Mouse (Mus musculus) lung, embryonic 15.5 days (tissue): ENCODE measurements at regions not wholly inside any gene's neighbourhood (a gene's known extent, or its start where the extent isn't known, plus 50 kb on each side); places are given as distances from the start of the nearest gene placed in this dataset.

Source experiments
- ATAC-seq: fragments of 200-750 bp; cut with Nextera tagmentation; 2 replicates; pipeline ENCODE4 v1.8.0; 2017; ENCODE audit warnings: moderate number of reproducible peaks, borderline replicate concordance; ENCODE audit not compliant: low FRiP score, low TSS enrichment; ENCODE audit errors: extremely low read depth
- H3K27ac ChIP-seq: fragments of 300-500 bp; sonication (generic); 2 replicates; pipeline ENCODE4 v1.5.1; 2015; ENCODE audit warnings: moderate library complexity, mild to moderate bottlenecking, inconsistent platforms
- H3K27me3 ChIP-seq: fragments of 300-500 bp; sonication (generic); 2 replicates; pipeline ENCODE4 v1.6.1; 2015; ENCODE audit warnings: inconsistent platforms
- H3K36me3 ChIP-seq: fragments of 300-500 bp; sonication (generic); 2 replicates; pipeline ENCODE4 v1.6.1; 2015; ENCODE audit warnings: inconsistent platforms
- H3K4me1 ChIP-seq: fragments of 300-500 bp; sonication (generic); 2 replicates; pipeline ENCODE4 v1.6.1; 2015; ENCODE audit warnings: inconsistent platforms
- H3K4me2 ChIP-seq: fragments of 300-500 bp; sonication (generic); 2 replicates; pipeline ENCODE4 v1.6.1; 2015; ENCODE audit warnings: inconsistent platforms, mild to moderate bottlenecking, moderate library complexity
- H3K4me3 ChIP-seq: fragments of 300-500 bp; sonication (generic); 2 replicates; pipeline ENCODE4 v1.5.1; 2015; ENCODE audit warnings: mild to moderate bottlenecking, inconsistent platforms
- H3K9ac ChIP-seq: fragments of 300-500 bp; sonication (generic); 2 replicates; pipeline ENCODE4 v1.6.1; 2015; ENCODE audit warnings: inconsistent platforms
- H3K9me3 ChIP-seq: fragments of 300-500 bp; sonication (generic); 2 replicates; pipeline ENCODE4 v1.6.1; 2016; ENCODE audit warnings: inconsistent platforms
- WGBS: fragments of 180-500 bp; shearing (Covaris S2); methylation state at CpG from one replicate; pipeline ENCODE4 v1.1.7; 2015; 5-methylcytosine and 5-hydroxymethylcytosine counted together

GRCm38 (mm10) chr1:83870853-83871567 lies 463.0 kb upstream of the Sphkap start:
- Histone ChIP-seq H3K27ac (no peak overlapping the region), H3K27me3 (no peaks in the 10 kb centered on the region), H3K36me3 (no peaks in the 10 kb centered on the region), H3K4me3 (no peak overlapping the region), H3K4me2 (no peak overlapping the region), H3K4me1 (no peaks in the 10 kb centered on the region), H3K9me3 (no peaks in the 10 kb centered on the region), H3K9ac (no peak overlapping the region)
- ATAC-seq, result no peak
- 49% methylated on average over 5 of the region's 5 CpGs for WGBS

GRCm38 (mm10) chr1:83869046-83869445 lies 461.0 kb upstream of the Sphkap start:
- Histone ChIP-seq H3K4me3 (no peak overlapping the region), H3K27ac (no peak overlapping the region), H3K27me3 (no peaks in the 10 kb centered on the region), H3K9ac (no peak overlapping the region), H3K4me1 (no peaks in the 10 kb centered on the region), H3K9me3 (no peaks in the 10 kb centered on the region), H3K4me2 (no peak overlapping the region), H3K36me3 (no peaks in the 10 kb centered on the region)
- 93% methylated on average over 2 of the region's 2 CpGs for WGBS
- no peak for ATAC-seq

- no peak overlapping the region for H3K9ac ChIP-seq
- no peak overlapping the region for H3K4me3 ChIP-seq
- H3K27me3 ChIP-seq, result no peaks in the 10 kb centered on the region
- H3K36me3 ChIP-seq, result no peaks in the 10 kb centered on the region
- whole genome bisulfite sequencing, result 30% methylated on average over 1 of the region's 1 CpGs
- no peak overlapping the region for H3K27ac ChIP-seq
- no peak for ATAC-seq
- H3K9me3 ChIP-seq, result no peaks in the 10 kb centered on the region
- no peak overlapping the region for H3K4me2 ChIP-seq
- no peaks in the 10 kb centered on the region for H3K4me1 ChIP-seq
Measured at GRCm38 (mm10) chr1:83862541-83862940, 454.5 kb upstream of the Sphkap start.

- H3K4me1 ChIP-seq, result no peaks in the 10 kb centered on the region
- ATAC-seq, result no peak
Measured at GRCm38 (mm10) chr1:83862128-83862527, 454.1 kb upstream of the Sphkap start.

GRCm38 (mm10) chr1:83859732-83860424 lies 451.9 kb upstream of the Sphkap start:
- Histone ChIP-seq H3K4me3 (no peak overlapping the region), H3K36me3 (no peaks in the 10 kb centered on the region), H3K27me3 (no peaks in the 10 kb centered on the region), H3K9ac (no peak overlapping the region), H3K4me2 (no peak overlapping the region), H3K27ac (no peak overlapping the region), H3K9me3 (no peaks in the 10 kb centered on the region), H3K4me1 (no peaks in the 10 kb centered on the region)
- no peak for ATAC-seq
- 58% methylated on average over 3 of the region's 3 CpGs for WGBS

More at GRCm38 (mm10) chr1:83862128-83862527, 454.1 kb upstream of the Sphkap start:
- no peaks in the 10 kb centered on the region for H3K27me3 ChIP-seq
- no peak overlapping the region for H3K4me3 ChIP-seq
- H3K4me2 ChIP-seq, result no peak overlapping the region
- H3K36me3 ChIP-seq, result no peaks in the 10 kb centered on the region
- H3K27ac ChIP-seq, result no peak overlapping the region
- no peak overlapping the region for H3K9ac ChIP-seq
- WGBS, result 64% methylated on average over 3 of the region's 3 CpGs
- H3K9me3 ChIP-seq, result no peaks in the 10 kb centered on the region

- no peak overlapping the region for H3K27ac ChIP-seq
- no peaks in the 10 kb centered on the region for H3K27me3 ChIP-seq
- no peak overlapping the region for H3K9ac ChIP-seq
- ATAC-seq, result no peak
- WGBS, result 87% methylated on average over 5 of the region's 5 CpGs
- H3K4me3 ChIP-seq, result no peak overlapping the region
- no peaks in the 10 kb centered on the region for H3K4me1 ChIP-seq
- no peaks in the 10 kb centered on the region for H3K9me3 ChIP-seq
- H3K4me2 ChIP-seq, result no peak overlapping the region
- H3K36me3 ChIP-seq, result no peaks in the 10 kb centered on the region
Measured at GRCm38 (mm10) chr1:83853996-83854395, 446.0 kb upstream of the Sphkap start.

GRCm38 (mm10) chr1:83851081-83851480 lies 443.1 kb upstream of the Sphkap start:
- ATAC-seq, result no peak
- 77% methylated on average over 6 of the region's 6 CpGs for WGBS
- H3K27ac ChIP-seq, result no peak overlapping the region

GRCm38 (mm10) chr1:83848414-83848813 lies 440.4 kb upstream of the Sphkap start:
- Histone ChIP-seq H3K4me1 (no peaks in the 10 kb centered on the region), H3K27ac (no peak overlapping the region), H3K27me3 (no peaks in the 10 kb centered on the region), H3K4me3 (no peak overlapping the region), H3K9me3 (no peaks in the 10 kb centered on the region), H3K9ac (no peak overlapping the region), H3K4me2 (no peak overlapping the region), H3K36me3 (no peaks in the 10 kb centered on the region)
- 88% methylated on average over 2 of the region's 2 CpGs for WGBS
- no peak for ATAC-seq

More at GRCm38 (mm10) chr1:83851081-83851480, 443.1 kb upstream of the Sphkap start:
- Histone ChIP-seq H3K4me1 (no peaks in the 10 kb centered on the region), H3K4me3 (no peak overlapping the region), H3K9ac (no peak overlapping the region), H3K4me2 (no peak overlapping the region), H3K9me3 (no peaks in the 10 kb centered on the region), H3K36me3 (no peaks in the 10 kb centered on the region), H3K27me3 (no peaks in the 10 kb centered on the region)

- ATAC-seq, result no peak
- 59% methylated on average over 5 of the region's 5 CpGs for WGBS
Measured at GRCm38 (mm10) chr1:83847992-83848391, 440.0 kb upstream of the Sphkap start.

GRCm38 (mm10) chr1:83844827-83845379 lies 436.9 kb upstream of the Sphkap start:
- no peak overlapping the region for H3K4me3 ChIP-seq
- H3K27ac ChIP-seq, result no peak overlapping the region
- H3K27me3 ChIP-seq, result no peaks in the 10 kb centered on the region
- H3K9ac ChIP-seq, result no peak overlapping the region
- 61% methylated on average over 4 of the region's 4 CpGs for WGBS
- ATAC-seq, result no peak
- no peaks in the 10 kb centered on the region for H3K4me1 ChIP-seq
- no peaks in the 10 kb centered on the region for H3K36me3 ChIP-seq
- no peaks in the 10 kb centered on the region for H3K9me3 ChIP-seq
- H3K4me2 ChIP-seq, result no peak overlapping the region

More at GRCm38 (mm10) chr1:83847992-83848391, 440.0 kb upstream of the Sphkap start:
- no peaks in the 10 kb centered on the region for H3K4me1 ChIP-seq
- no peak overlapping the region for H3K27ac ChIP-seq
- H3K4me3 ChIP-seq, result no peak overlapping the region
- no peak overlapping the region for H3K4me2 ChIP-seq
- H3K36me3 ChIP-seq, result no peaks in the 10 kb centered on the region
- no peak overlapping the region for H3K9ac ChIP-seq
- no peaks in the 10 kb centered on the region for H3K9me3 ChIP-seq
- no peaks in the 10 kb centered on the region for H3K27me3 ChIP-seq

GRCm38 (mm10) chr1:83835965-83836364 lies 428.0 kb upstream of the Sphkap start:
- H3K36me3 ChIP-seq, result no peaks in the 10 kb centered on the region
- H3K27me3 ChIP-seq, result no peaks in the 10 kb centered on the region
- no peak overlapping the region for H3K9ac ChIP-seq
- 89% methylated on average over 6 of the region's 6 CpGs for WGBS
- H3K4me2 ChIP-seq, result no peak overlapping the region
- H3K9me3 ChIP-seq, result no peaks in the 10 kb centered on the region
- ATAC-seq, result no peak
- no peak overlapping the region for H3K27ac ChIP-seq
- no peaks in the 10 kb centered on the region for H3K4me1 ChIP-seq
- H3K4me3 ChIP-seq, result no peak overlapping the region

- H3K27me3 ChIP-seq, result no peaks in the 10 kb centered on the region
- no peak for ATAC-seq
Measured at GRCm38 (mm10) chr1:83832946-83833345, 424.9 kb upstream of the Sphkap start.

More at GRCm38 (mm10) chr1:83832946-83833345, 424.9 kb upstream of the Sphkap start:
- 79% methylated on average over 3 of the region's 3 CpGs for WGBS
- Histone ChIP-seq H3K27ac (no peak overlapping the region), H3K9ac (no peak overlapping the region), H3K4me2 (no peak overlapping the region), H3K9me3 (no peaks in the 10 kb centered on the region), H3K4me1 (no peaks in the 10 kb centered on the region), H3K36me3 (no peaks in the 10 kb centered on the region), H3K4me3 (no peak overlapping the region)
